Mouse (Mus musculus): ENCODE measurements around the gene Serpina10. TPM values are rescaled to one million over a fixed set of nuclear protein-coding genes. Genes with fewer than 3 reads are reported as not detected.
A peak's percentile ranks its signal among the peaks of the same experiment; 100 is the strongest.
"Not testable (repeated sequence)": the region's sequence is repeated elsewhere in the genome, so short reads cannot be mapped to it uniquely, and the experiment has no call there.

Serpina10 gene
- total RNA-seq (2021) = under 1 TPM in 1 of 2 experiments, not detected in 1; 0.09 TPM
- long read RNA-seq, experiment 1 = 0 reads
- long read RNA-seq, experiment 2 = 0 reads

DNA sequence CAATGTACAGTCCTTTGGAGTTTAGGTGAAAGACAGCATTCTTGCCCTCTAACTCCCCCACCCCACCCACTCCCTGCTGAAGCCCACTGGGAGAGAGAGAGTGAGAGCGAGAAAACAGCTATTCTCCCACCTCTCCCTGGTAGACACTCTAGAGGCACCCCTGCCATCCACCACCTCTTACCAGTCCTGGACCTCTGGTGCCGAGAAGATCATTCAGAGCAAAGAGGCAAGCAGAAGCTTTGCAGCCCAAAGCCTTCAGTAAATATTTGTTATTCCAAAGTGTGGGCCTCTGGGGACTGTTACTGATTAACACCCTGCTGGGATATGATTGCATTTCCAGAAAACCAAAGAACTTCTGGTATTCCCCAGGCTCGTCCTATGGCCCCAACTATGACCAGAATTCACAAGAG, at the start of gene Serpina10:
Gene Serpina10, minus strand, starts transcription at position 242 of the 410 bp plus-strand sequence.
- no peak for DNase-seq (ENCODE audit: low spot score in 2 of 2)

DNA sequence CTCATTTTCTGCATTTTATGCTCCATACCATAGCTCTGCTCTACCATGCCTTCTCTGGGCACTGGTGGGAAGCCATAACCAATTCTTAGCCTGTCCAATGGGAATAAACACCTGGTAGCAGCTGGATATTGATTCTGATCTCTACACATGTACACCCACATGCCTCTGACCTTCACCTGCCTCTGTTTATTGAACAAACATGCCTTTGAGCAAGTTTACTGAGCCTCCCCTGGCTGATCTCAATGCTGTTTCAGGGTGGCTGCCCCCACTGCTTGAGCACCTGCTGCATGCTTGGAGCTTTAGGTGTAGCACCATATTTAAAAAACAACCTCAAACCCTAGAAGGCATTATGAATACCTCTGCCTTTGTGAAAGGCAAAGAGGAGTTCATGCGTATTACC, 48.6 kb upstream of the Serpina10 start:
- not testable (repeated sequence) for DNase-seq (ENCODE audit: low spot score in 2 of 2)

GRCm38 (mm10) chr12:103676039-103676438, 44.8 kb upstream of the Serpina10 start, which contains the start of gene Serpina16:
Gene Serpina16 (minus strand): TSS chr12:103676139.
- DNase-seq (ENCODE audit: low spot score in 2 of 2) = no peak

DNA sequence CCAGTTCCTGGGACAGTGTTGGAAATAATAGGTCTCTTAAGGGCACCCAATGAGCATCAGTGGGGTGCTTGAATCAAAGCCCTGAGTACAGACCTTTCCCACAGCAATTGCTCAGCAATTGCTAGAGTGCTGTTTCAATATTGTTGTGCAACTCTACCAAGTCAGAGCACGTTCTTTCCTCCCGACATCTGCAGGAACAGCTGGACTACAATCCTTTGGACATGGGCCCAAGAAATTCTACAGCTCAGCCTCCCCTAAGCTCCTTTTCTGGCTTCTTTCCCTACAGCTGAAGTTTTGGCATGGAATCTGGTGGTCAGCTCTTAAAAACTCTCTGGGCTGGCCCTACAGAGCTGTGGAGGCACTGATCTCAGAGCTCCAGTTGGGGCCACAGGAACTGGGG, 41.9 kb upstream of the Serpina10 start:
- no peak for DNase-seq (ENCODE audit: low spot score in 2 of 2)

GRCm38 (mm10) chr12:103671483-103671882, 40.2 kb upstream of the Serpina10 start:
- no peak for DNase-seq (ENCODE audit: low spot score in 2 of 2)

GRCm38 (mm10) chr12:103670964-103671363, 39.7 kb upstream of the Serpina10 start:
- no peak for DNase-seq (ENCODE audit: low spot score in 2 of 2)

GRCm38 (mm10) chr12:103670344-103670743, 39.1 kb upstream of the Serpina10 start:
- DNase-seq (ENCODE audit: low spot score in 2 of 2) = peak; percentile 34 to 73

DNA sequence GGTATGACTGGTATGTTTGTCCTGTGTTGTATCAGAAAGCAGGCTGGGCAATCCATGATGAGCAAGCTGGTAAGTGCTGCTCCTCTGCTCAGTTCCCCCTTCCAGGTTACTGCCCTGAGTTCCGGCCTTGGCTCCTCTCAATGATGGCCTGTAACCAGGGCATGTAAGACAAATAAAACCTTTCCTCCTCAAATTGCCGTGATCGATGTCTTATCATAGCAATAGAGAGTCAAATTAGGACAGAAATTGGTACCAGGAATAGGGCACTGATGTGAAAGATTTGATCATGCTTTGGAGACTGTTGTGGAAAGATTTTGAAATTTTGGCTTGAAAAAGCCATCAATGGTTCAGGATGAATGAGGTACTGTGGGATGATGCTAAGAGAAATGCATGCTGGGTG, 34.0 kb upstream of the Serpina10 start:
- no peak for DNase-seq (ENCODE audit: low spot score in 2 of 2)

GRCm38 (mm10) chr12:103662053-103662452, 30.8 kb upstream of the Serpina10 start:
- not testable (repeated sequence) for DNase-seq (ENCODE audit: low spot score in 2 of 2)

DNA sequence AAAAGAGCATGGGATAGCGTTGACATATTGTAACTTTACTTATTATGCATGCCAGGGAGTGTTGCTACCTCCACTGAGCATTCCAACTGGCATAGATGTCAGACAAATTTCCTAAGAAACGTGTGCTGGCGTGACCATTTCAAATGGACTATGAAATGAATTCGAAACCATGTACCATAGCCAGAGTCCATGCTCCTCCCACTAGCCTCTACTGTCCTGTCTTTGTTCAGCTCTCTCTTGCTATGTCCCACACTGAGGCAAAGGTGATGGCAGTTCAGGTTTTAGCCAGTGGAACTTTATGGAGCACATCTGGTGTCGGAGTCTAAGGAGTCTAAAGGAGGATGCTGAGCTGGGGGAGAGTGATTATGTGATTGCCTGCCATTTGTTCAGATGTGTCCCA, 28.8 kb upstream of the Serpina10 start:
- DNase-seq (ENCODE audit: low spot score in 2 of 2) = no peak

DNA sequence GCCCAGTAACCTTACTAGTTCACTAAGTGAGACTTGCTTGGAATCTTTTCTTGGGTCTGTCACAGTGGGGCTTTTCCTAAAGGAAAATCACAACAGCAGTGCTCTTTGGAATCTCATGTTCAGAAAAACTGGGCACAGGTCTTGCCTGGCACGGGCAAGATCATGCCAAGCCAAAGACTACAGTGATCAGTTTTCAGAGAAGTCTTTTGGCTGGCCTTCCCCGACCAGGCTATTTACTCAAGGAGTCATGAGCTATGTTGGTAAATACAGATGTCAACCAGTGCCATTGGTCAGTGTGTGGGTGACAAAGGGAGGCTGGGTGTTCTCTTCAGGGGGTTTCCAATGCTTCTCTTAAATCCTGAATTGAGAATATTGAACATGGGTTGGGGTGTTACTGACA, 27.9 kb upstream of the Serpina10 start:
- no peak for DNase-seq (ENCODE audit: low spot score in 2 of 2)

DNA sequence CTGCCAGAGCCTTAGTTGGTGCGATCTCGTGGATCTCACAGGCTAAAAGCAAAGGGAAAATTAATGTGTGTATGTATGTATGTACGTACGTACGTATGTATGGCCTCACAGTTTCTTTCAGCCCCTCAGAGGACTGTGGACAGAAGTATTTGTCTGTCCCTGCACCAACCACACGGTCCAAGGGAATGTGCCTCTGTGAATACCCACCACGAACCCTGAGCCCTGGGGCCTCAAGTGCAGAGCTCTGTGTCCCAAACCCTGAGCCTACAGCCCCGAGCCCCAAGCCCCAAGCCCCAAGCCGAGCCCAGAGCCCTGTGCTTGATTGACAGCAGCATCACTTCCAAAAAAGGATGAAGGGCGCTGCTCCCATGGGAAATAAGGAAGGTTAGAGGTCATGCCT, 26.7 kb upstream of the Serpina10 start:
- no peak for DNase-seq (ENCODE audit: low spot score in 2 of 2)

GRCm38 (mm10) chr12:103656848-103657626, 25.8 kb upstream of the Serpina10 start, which contains the start of gene Serpina6:
Gene Serpina6 (minus strand): TSS chr12:103657212.
- no peak for DNase-seq (ENCODE audit: low spot score in 2 of 2)

DNA sequence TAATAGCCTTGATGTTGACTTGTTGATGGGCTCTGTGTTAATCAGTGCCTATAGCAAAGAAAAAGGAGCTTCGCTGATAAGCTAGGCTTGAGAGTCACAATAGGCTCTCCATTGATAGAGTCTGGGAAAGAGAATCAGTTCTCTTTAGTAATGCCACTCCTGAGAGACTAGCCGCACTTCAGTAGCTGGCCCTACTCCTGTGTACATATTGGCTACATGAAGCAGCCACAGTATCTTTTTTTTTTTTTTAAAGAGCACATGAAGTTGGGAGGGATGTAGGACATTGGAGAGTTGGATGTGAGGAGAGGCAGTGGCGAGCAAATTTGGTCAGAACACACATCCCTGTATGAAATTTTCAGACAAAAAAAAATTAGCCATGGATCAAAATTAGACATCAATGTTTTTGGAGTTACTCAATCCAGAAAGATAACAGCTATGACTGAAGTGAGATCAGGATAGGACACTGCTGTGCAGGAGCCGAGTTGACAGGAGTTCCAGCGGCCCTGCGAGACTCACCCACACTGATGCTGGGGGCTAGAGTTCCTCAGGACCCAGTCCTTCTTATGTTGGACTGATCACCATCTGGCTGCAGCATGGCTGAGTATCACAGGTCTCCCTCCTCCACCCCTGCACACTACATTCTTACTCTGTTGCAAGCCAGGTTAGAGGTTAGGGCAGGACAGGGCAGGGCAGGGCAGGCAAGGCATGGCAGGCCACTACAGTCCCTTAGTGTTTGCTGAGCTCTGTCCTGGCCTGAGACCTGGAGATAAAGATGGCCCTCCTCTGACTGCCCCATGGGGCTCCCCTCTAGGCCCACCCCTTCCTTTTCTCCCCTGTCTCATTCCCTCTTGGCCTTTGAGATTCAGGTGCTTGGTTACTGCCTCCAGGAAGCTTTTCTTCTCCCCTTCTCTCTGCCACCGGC, 24.1 kb upstream of the Serpina10 start:
- DNase-seq (ENCODE audit: low spot score in 2 of 2) = no peak

DNA sequence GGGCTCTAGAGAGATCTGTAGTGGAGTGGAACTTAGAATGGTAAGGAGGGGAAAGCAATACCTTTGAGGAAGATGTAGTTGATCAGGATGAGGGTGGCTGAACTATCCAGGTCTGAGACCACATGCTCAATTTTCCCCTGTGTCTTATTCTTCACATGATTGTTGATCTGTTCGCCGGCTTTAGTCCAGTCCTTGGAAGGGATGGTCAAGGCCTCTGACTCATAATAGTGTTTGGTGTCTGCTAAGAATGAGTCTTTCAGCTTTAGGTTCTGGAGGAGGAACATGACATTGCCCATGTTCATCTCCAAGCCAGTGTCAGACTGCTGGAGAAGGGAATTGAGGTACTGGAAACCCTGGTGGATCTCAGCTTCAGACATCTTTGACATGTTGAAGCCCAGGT, 22.6 kb upstream of the Serpina10 start:
- no peak for DNase-seq (ENCODE audit: low spot score in 2 of 2)

GRCm38 (mm10) chr12:103646314-103646713, 15.1 kb upstream of the Serpina10 start:
- no peak for DNase-seq (ENCODE audit: low spot score in 2 of 2)

- no peak for DNase-seq (ENCODE audit: low spot score in 2 of 2)
Observed at GRCm38 (mm10) chr12:103644601-103645000, 13.4 kb upstream of the Serpina10 start.

- no peak for DNase-seq (ENCODE audit: low spot score in 2 of 2)
Observed at GRCm38 (mm10) chr12:103643818-103644217, 12.6 kb upstream of the Serpina10 start.

DNA sequence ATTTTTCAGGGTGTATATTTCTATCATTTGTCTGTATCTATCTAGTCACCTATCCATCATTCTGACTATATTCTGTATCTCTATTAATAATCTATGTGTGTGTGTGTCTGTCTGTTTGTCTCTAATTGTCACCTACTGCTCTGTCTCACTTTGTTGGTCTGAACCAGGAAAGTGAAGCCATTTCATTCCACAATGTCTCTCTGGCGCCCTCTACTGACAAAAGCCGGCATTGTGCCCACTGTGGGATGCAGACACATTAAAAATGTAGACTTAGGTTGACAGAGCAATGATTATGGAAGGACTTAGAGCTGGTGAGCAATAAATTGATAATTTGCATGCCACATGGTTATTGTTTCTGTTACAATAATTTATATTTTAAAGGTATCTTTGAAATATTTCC, 12.1 kb upstream of the Serpina10 start:
- DNase-seq (ENCODE audit: low spot score in 2 of 2) = peak; percentile 78 to 87

DNA sequence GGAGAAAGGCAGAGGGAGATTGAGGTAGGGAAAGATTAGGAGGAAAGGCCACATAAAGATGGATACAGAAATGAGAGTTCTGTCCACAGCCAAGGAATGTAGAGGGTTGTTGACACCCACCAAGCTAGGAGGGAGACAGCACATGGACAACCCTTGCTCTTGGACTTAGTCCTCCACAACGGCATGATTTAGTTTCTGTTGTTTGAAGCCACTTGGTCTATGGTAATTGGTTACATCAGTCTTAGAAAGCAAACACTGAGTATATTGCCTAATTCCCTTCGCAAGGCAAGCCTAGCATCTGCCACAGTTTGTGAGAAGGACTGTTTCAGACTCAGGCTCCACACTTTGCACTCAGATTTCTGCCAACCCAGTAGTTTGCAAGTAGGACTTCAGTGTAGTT, 4.6 kb upstream of the Serpina10 start:
- no peak for DNase-seq (ENCODE audit: low spot score in 2 of 2)

GRCm38 (mm10) chr12:103634430-103634829, 3.2 kb upstream of the Serpina10 start:
- peak in 1 of 2 experiments; percentile 29 for DNase-seq (ENCODE audit: low spot score in 2 of 2)

DNA sequence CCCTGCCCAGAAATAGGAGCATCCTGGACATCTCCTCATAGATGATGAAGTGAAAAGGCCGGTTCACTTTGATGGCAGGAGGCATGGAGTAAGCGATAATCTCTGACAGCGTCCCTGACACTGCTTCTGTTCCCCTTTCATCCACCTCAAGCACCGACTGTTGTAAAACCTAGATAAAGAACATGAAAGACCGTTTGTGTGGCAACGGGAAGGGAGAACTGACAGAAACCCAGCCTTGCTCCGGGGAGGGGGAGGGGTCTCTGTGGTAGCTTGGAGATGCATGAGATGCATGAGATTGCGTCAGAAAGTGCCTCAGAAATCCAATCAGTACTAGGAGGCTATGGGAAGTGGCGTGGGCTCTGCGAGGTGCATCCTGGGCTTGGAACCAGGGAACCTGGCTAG, 14.4 kb downstream of the Serpina10 start:
- DNase-seq (ENCODE audit: low spot score in 2 of 2) = no peak

Measured in layer of hippocampus, postnatal 14 days (tissue).